Mouse (Mus musculus) inflammation-experienced regulatory T-cells, adult 6 months (primary cell): ENCODE results near the gene Vrtn. TPM values are rescaled to one million over a fixed set of nuclear protein-coding genes. Genes with fewer than 3 reads are reported as not detected.

Source experiments
- ATAC-seq: one replicate; pipeline ENCODE4 v1.8.0; 2017
- polyA plus RNA-seq, 3 experiments: library from polyadenylated mRNA; unstranded; fragments of 100-300 nt; shearing (Covaris generic); gene quantifications; one replicate each; pipeline ENCODE4 v1.2.1; 2017

The Vrtn gene
- polyA plus RNA-seq, 3 experiments from 2014 or later = not detected

DNA sequence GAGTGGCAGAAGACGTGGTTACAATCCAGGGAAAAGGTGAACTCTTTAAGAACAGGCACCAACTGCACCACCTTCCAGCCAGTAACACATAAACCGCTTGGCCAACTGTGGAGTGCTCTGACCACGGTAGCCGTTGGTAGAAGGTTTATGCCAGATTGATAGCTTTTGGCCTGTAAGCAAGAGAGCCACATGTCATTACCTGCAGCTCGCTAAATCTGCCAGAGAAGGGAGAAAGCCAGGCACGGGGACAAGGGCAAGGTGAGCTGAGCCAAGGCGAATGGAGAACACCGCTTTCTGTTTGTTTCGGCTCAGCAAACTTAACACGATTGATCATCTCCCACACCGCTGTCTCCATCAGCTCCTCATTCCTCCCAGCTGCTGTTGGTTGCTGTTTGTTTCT is 48.2 kb downstream of the Vrtn start:
- ATAC-seq = no peak

DNA sequence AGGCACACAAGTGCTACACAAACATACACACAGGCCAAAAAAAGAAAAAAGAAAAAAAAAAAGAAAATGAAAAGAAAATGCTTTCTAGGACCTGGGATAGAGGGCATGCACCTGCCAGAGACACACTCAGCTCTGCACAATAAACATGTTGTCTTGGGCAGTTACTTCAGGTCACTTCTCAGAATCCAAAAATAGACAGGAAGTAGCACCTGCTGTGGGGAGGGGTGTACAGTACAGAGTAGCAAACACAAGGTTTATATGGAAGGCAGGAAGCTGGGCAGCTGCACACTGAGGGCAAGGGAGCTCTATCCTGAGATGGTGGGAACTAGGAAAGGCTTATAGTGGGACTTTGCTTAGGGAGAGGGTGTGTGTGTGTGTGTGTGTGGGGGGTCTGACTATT is 50.5 kb downstream of the Vrtn start:
- no peak for ATAC-seq

DNA sequence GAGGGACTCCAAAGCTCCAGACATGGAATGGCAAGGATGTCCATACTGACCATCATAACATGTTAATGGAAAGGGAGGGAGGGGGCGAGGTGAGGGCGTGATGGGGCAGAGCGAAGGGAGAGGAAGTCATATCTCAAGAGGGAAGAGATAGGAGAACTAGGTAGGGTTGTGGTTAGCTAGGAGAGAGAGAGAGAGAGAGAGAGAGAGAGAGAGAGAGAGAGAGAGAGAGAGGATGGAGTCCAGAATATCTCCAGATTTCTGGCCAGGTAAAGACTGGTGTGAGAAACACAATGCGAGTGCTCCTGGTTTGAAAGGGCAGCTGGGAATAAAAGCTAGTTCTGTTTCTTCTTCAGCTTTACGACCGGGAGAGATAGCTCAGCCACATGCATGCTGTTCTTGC is 51.3 kb downstream of the Vrtn start:
- ATAC-seq = no peak

DNA sequence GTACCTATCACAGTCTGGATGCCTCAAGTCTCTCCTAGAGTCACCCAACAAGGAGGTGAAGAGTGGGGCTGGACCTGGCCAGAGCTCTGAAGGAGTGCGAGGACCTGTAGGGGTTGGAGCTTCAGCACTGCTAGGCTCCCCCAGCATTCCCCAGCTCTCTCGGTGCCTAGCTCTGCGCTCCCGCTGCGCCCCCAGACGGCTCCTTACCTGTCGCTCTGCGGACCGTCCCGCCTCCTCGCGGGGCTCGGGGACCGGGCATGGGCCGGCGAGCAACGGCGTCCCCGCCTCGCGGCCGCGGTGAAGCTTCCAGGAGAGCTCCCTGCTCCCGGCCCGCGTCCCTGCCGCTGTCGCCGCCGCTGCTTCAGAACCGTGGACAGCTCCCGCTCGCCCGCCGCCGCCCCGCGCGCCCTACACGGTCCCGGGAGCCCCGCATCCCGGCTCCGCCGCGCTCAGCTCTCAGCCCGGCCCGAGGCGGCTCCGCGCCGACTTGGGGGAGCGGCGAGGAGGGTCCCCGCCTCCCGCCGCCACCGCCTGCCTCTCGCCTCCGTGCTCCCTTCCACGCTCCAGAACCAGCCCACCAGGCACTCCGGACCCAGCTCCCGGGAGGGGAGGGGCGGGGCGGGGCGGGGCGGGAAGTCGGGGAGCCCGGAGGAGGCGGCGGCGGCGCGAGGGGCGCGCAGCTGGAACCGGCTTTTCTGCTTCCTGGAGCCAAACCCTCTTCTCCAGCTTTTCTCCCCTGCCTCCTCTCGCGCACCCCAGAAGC is 57.7 kb downstream of the Vrtn start, which contains the start of gene Syndig1l:
Syndig1l (minus strand) TSS at position 513 of the 763 bp plus-strand sequence.
- no peak for ATAC-seq

Other genes with a start within 250 kb of the Vrtn start
- gene Entpd5, start 232.0 kb upstream of the Vrtn start, polyA plus RNA-seq = 10 to 100 TPM; 22.4 to 28.4 (median 24.5) TPM
- gene Bbof1, start 231.9 kb upstream of the Vrtn start, polyA plus RNA-seq = under 1 TPM; 0.30 to 0.69 (median 0.60) TPM
- 10 to 100 TPM; 31.0 to 35.6 (median 31.9) TPM for gene Rnf113a2, start 223.8 kb upstream of the Vrtn start, polyA plus RNA-seq
- 10 to 100 TPM in 2 of 3 experiments, 1 to 10 TPM in 1; 3.9 to 17.8 (median 16.4) TPM for gene Aldh6a1, start 190.0 kb upstream of the Vrtn start, polyA plus RNA-seq
- gene Lin52, start 189.6 kb upstream of the Vrtn start, polyA plus RNA-seq = 10 to 100 TPM; 25.6 to 29.4 (median 25.6) TPM
- not detected for gene Vsx2, start 71.3 kb upstream of the Vrtn start, polyA plus RNA-seq
- gene Abcd4, start 23.6 kb upstream of the Vrtn start, polyA plus RNA-seq = 10 to 100 TPM in 2 of 3 experiments, 1 to 10 TPM in 1; 7.1 to 11.4 (median 11.1) TPM
- gene Syndig1l, start 57.8 kb downstream of the Vrtn start, polyA plus RNA-seq = not detected
- 100 to 1,000 TPM; 121 to 184 (median 148) TPM for gene Npc2, start 132.1 kb downstream of the Vrtn start, polyA plus RNA-seq
- gene Isca2, start 132.2 kb downstream of the Vrtn start, polyA plus RNA-seq = 100 to 1,000 TPM; 101 to 138 (median 130) TPM
- gene Ltbp2, start 235.5 kb downstream of the Vrtn start, polyA plus RNA-seq = not detected